Mouse (Mus musculus) heart, adult 2 months (tissue): Measurements from ENCODE around the gene Tmem251. TPM values are rescaled to one million over a fixed set of nuclear protein-coding genes. Genes with fewer than 3 reads are reported as not detected.

Experiments used
- DNase-seq, 2 experiments: peaks; one replicate each; pipeline ENCODE4 v3.0.0; 2021
- H3K27ac ChIP-seq: fragments of 200-600 bp; 2 replicates; pipeline ENCODE4 v1.8.1; 2022
- H3K27me3 ChIP-seq: fragments of 200-500 bp; 2 replicates; pipeline ENCODE4 v1.6.1; 2012; ENCODE audit warnings: mild to moderate bottlenecking, low read length, inconsistent platforms, mixed read lengths; ENCODE audit not compliant: control insufficient read depth, insufficient read depth
- H3K36me3 ChIP-seq: fragments of 200-500 bp; 2 replicates; pipeline ENCODE4 v1.6.1; 2012; ENCODE audit warnings: low read length, inconsistent platforms; ENCODE audit not compliant: control insufficient read depth, insufficient read depth
- H3K4me1 ChIP-seq: fragments of 200-500 bp; 2 replicates; pipeline ENCODE4 v1.6.1; 2011; ENCODE audit warnings: low read length; ENCODE audit not compliant: control insufficient read depth, insufficient read depth
- H3K4me3 ChIP-seq: fragments of 200-600 bp; 2 replicates; pipeline ENCODE4 v1.8.1; 2022
- H3K79me2 ChIP-seq: fragments of 200-500 bp; replicated peaks from 2 replicates; pipeline ENCODE4 v1.6.1; 2012; ENCODE audit warnings: mild to moderate bottlenecking, inconsistent platforms, low read length, moderate library complexity, mixed read lengths; ENCODE audit not compliant: control insufficient read depth, insufficient read depth
- H3K9ac ChIP-seq: fragments of 200-500 bp; 2 replicates; pipeline ENCODE4 v1.6.1; 2012; ENCODE audit warnings: low read depth, mild to moderate bottlenecking, control low read depth, inconsistent platforms, low read length, mixed read lengths
- CTCF ChIP-seq: fragments of 200-600 bp; IDR thresholded peaks from 2 replicates; pipeline ENCODE4 v1.8.1; 2022; ENCODE audit warnings: antibody characterized with exemption, mild to moderate bottlenecking, moderate library complexity
- EP300 ChIP-seq: fragments of 200-500 bp; IDR thresholded peaks from 2 replicates; pipeline ENCODE4 v1.6.1; 2011; ENCODE audit warnings: low read depth, low read length, control low read depth; ENCODE audit not compliant: insufficient read depth
- POLR2A ChIP-seq: fragments of 200-500 bp; IDR thresholded peaks from 2 replicates; pipeline ENCODE4 v1.6.1; 2011; ENCODE audit warnings: mild to moderate bottlenecking, low read depth, low read length, control low read depth; ENCODE audit not compliant: insufficient read depth
- WGBS: fragments of 180-500 bp; shearing (Covaris S2); methylation state at CpG from one replicate; pipeline ENCODE4 v1.1.7; 2018; 5-methylcytosine and 5-hydroxymethylcytosine counted together
- intact Hi-C: fragments of 180-260 bp; cut with DNase I; formaldehyde crosslinking; loops from one replicate; pipeline ENCODE4 v1.15.1; 2025
- polyA plus RNA-seq: library from polyadenylated mRNA; depleted of rRNA; stranded (reverse); fragments of >200 nt; gene quantifications from 2 replicates; pipeline ENCODE4 v1.2.3, GENCODE M21; 2012
- total RNA-seq, 2 experiments: library from RNA; stranded (reverse); gene quantifications; 2 replicates each; pipeline ENCODE4 v1.2.3; 2021

The Tmem251 gene
- total and polyA plus RNA-seq, 3 experiments, result 1.8 to 4.6 (median 4.5) TPM

DNA sequence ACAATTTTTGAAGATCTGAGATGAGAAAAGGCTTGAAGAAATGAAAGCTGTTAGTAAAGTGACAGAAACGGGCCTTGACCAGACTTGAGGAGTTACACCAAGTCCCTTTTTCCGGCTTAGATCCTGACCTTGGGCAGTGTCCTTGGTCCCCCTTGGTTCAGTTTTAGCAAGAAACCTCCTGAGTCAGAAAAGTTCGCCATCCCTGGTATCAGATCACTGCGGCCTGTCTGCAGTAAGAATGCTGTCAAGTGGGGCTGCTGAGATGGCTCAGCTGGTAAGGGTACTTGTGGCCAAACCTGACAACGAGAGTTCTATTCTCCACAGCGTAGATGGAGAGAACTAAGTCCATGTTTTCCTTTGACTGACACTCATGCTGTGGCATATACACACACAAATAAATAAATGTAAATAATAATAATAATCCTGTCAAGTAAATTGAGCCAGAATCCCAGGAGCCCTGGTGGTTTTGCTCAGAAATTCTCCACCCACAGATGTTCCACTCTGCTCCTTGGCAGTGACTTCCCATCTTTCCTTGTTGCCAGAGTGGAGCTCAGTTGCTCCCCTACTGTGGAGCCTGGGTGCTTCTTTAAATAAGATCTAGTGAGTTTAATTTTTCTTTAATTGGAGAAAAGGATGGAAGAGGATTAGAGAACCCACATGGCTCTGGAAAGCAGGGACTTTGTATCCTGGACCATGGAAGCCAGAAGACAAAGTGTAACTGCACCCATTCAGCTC is 37.5 kb upstream of the Tmem251 start:
- TF ChIP-seq EP300 (no peak), CTCF (no peak), POLR2A (no peak)
- no peak overlapping the region for H3K9ac ChIP-seq
- no peak for DNase-seq
- H3K4me3 ChIP-seq, result no peak overlapping the region
- intact Hi-C loops, result loop anchor here (2.0 to 10.0 kb wide), 3 partner anchors 33 to 359 kb away; partner anchors contain the start of genes Moap1 and Tmem251
- H3K79me2 ChIP-seq, result no peaks in the 10 kb centered on the region
- H3K27ac ChIP-seq, result no peak overlapping the region; the same call in 1 of the 2 replicates
- 75% methylated on average over 6 of the region's 6 CpGs for WGBS
- H3K4me1 ChIP-seq, result peaks cover 6% of the 10 kb centered on the region; the same call in 1 of the 2 replicates
- H3K27me3 ChIP-seq, result no peaks in the 10 kb centered on the region
- H3K36me3 ChIP-seq, result no peaks in the 10 kb centered on the region

DNA sequence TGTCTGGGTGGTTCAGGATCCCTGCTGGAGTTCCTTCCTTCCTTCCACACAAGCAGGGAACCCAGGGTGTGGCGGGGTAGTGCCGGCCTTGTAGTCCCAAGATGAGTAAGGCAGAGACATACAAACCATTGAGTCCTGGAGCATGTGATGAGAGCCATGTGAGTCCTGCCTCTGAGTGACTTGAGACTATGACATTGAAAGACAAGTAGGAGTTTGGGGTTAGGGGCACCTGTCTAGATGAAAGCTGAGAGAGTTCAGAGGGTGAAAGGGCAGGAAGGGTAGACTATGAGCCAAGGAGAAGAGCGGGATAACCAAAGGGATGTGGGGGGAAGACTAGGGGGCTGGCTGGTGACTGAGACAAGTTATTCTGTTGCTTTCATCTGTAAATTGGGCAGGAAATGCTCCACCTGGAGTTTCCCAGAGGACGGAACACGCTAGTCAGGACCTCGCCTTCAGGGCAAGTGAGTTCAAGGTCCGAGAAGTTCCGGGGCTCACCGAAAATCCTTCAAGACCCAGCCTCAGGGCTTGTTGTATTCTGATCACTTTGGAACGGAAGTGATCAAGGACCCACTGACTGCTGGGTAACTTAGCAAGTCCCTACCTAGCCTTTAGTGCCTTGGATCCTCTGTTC is 36.6 kb upstream of the Tmem251 start:
- Histone ChIP-seq H3K27ac (no peak overlapping the region), H3K9ac (no peak overlapping the region), H3K36me3 (no peaks in the 10 kb centered on the region), H3K27me3 (no peaks in the 10 kb centered on the region), H3K79me2 (no peaks in the 10 kb centered on the region), H3K4me1 (peaks cover 6% of the 10 kb centered on the region; the same call in 1 of the 2 replicates), H3K4me3 (no peak overlapping the region)
- TF ChIP-seq CTCF (no peak), EP300 (no peak), POLR2A (no peak)
- 85% methylated on average over 10 of the region's 10 CpGs for WGBS
- intact Hi-C loops, result loop anchor here (5.0 to 10.0 kb wide), 2 partner anchors 35 to 358 kb away; partner anchors contain the start of genes Moap1 and Tmem251
- DNase-seq, result no peak

DNA sequence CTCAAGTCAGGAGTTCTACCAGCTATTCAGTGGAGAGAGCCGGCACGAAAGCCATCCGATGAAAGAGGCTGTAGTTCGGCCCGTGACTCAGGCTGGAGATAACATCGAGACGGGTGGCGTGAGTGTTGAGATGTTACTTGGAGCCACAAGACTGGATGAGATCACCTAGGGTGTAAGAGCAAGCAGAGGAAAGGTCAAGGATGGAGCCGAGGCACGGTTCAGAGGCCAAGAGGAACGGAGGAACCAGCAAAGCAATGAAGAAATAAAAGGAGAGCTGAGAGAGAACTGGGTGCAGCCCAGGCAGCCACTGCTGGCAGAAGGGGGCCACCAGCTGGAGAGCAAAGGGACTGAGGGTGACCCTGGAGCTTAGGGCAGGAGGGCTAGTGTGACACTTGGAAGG is 35.3 kb upstream of the Tmem251 start:
- TF ChIP-seq CTCF (peak; percentile 72), POLR2A (no peak), EP300 (no peak)
- no peak overlapping the region for H3K9ac ChIP-seq
- DNase-seq, result peak; percentile 36 to 51
- 36% methylated on average over 11 of the region's 11 CpGs for WGBS
- peaks cover 5% of the 10 kb centered on the region; the same call in 1 of the 2 replicates for H3K4me1 ChIP-seq
- no peaks in the 10 kb centered on the region for H3K79me2 ChIP-seq
- intact Hi-C loops, result loop anchor here (1.0 to 10.0 kb wide), 3 partner anchors 34 to 357 kb away; partner anchors contain the start of genes Moap1 and Tmem251
- H3K4me3 ChIP-seq, result no peak overlapping the region
- H3K36me3 ChIP-seq, result no peaks in the 10 kb centered on the region
- no peaks in the 10 kb centered on the region for H3K27me3 ChIP-seq
- no peak overlapping the region for H3K27ac ChIP-seq

DNA sequence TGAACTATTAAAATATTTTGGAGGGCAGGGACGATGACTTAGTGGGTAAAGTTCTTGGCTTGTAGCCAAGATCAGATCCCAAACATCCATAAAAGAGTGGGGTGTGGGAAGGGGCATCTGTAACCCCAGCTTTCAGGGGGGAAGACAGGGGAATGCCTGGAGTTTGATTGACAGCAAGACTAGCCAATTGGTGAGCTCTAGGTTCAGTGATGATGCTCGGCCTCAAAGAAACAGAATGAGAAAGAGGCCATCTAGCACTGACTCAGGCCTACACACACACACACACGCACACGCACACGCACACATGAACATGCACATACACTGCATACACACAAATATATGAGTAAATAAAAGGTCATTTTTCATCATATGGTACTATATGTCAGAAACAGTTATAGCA is 33.7 kb upstream of the Tmem251 start:
- no peak for DNase-seq
- no peaks in the 10 kb centered on the region for H3K27me3 ChIP-seq
- WGBS, result 91% methylated on average over 5 of the region's 5 CpGs
- TF ChIP-seq EP300 (no peak), POLR2A (no peak), CTCF (no peak)
- H3K36me3 ChIP-seq, result no peaks in the 10 kb centered on the region
- intact Hi-C loops, result loop anchor here (5.0 to 10.0 kb wide), 3 partner anchors 32 to 355 kb away; partner anchors contain the start of genes Moap1 and Tmem251
- no peak overlapping the region for H3K4me3 ChIP-seq
- no peak overlapping the region for H3K27ac ChIP-seq
- H3K79me2 ChIP-seq, result no peaks in the 10 kb centered on the region
- H3K4me1 ChIP-seq, result peaks cover 1% of the 10 kb centered on the region; the same call in 1 of the 2 replicates
- H3K9ac ChIP-seq, result no peak overlapping the region

DNA sequence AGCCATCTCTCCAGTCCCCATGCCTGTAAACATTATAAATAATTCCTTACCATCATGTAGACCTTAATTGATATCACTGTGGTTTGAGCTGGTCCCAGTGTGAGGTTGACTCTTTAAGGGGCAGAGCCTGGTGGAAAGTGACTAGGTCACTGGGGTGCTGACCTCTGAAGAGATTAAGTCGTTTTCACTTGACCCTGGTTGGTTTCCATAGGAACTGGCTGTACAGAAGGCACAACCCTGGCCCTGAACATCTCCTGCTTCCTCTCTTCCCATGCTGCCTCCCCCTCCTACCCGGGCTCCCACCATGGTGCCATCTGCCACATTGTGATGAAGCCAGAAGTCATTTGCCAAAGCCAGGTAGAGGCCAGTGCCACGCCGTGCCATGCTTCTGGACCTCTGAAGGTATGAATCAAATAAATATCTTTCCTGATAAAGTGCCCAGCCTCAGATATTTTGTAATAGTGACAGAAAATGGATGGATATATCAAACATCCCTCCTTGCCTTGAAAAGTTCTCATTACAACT is 32.6 kb upstream of the Tmem251 start:
- intact Hi-C loops, result loop anchor here (10.0 kb wide), 1 partner anchor 216 kb away; no protein-coding TSS in a partner anchor
- WGBS, result 60% methylated on average over 4 of the region's 4 CpGs

More for the DNA sequence above, 32.6 kb upstream of the Tmem251 start:
- Histone ChIP-seq H3K4me3 (no peak overlapping the region), H3K27ac (no peak overlapping the region), H3K27me3 (no peaks in the 10 kb centered on the region), H3K36me3 (no peaks in the 10 kb centered on the region), H3K4me1 (no peaks in the 10 kb centered on the region), H3K79me2 (no peaks in the 10 kb centered on the region), H3K9ac (no peak overlapping the region)
- no peak for TF ChIP-seq POLR2A
- no peak for TF ChIP-seq EP300
- no peak for TF ChIP-seq CTCF
- DNase-seq, result no peak
